10 mouse cellular contexts compared by ENCODE assay signal in the genomic region with DNA sequence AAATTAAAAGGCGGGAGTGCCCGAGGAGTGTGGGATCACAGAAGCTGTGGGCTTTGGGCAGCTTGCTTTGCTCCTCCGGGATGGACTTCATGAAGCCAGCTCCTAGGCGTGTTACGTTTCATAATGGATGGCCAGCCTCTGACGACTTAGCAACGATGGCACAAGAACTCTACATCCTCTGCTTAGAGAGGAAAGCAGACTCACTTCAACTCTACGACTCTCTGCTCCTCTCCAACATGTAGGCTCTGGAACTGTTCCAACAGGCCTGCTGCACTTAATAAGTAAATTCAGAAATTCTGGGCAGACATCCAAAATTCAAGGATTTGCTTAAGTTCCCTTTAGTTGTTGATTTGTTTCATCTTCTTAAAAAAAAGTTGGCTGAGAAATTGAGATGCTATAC.
DNase-seq lines count a peak whose midpoint lies in the region; ATAC-seq lines count a peak whose summit lies in the region.
"Had no signal": no experiment of that assay in that cellular context is flagged by ENCODE, and none has a peak within 500 bp of the region (broad histone marks: within the 10 kb centered on the region; RNA-seq: fewer than 3 reads in every experiment).

No protein-coding gene starts in this region.

- WGBS in limb, embryonic 13.5 days, result 47% methylated on average over 8 of the region's 8 CpGs

- H3K27me3 ChIP-seq in limb, embryonic 13.5 days, result 0 out of 2 replicates have a peak, but pooled peaks cover 3% of the 10 kb centered on the region
- H3K27me3 ChIP-seq: liver, embryonic 13.5 days had no signal

- no peaks in the 10 kb centered on the region for H3K9me3 ChIP-seq in limb, embryonic 13.5 days
- H3K9me3 ChIP-seq: liver, embryonic 13.5 days had no signal

- DNase-seq in adrenal gland, postnatal 10 days, result peak; percentile 28
- no peak for DNase-seq in adrenal gland, adult 8-10 months
- peak; percentile 33 for DNase-seq in kidney, adult 9 months
- DNase-seq in kidney, adult 18-20 months, result no peak
- peak; percentile 62 for DNase-seq in adipocyte (ENCODE audit: low spot score)
- no peak for DNase-seq in gastrocnemius, postnatal 25 days
- DNase-seq: adrenal gland, postnatal 25 days; liver, embryonic 13.5 days had no signal

- peak overlapping the region; percentile 74 for H3K27ac ChIP-seq in limb, embryonic 13.5 days
- H3K27ac ChIP-seq: liver, embryonic 13.5 days had no signal

- no peaks in the 10 kb centered on the region for H3K36me3 ChIP-seq in limb, embryonic 13.5 days
- H3K36me3 ChIP-seq: liver, embryonic 13.5 days had no signal

- no peak overlapping the region for H3K9ac ChIP-seq in limb, embryonic 13.5 days
- H3K9ac ChIP-seq: liver, embryonic 13.5 days had no signal

- H3K4me1 ChIP-seq in limb, embryonic 13.5 days, result peaks cover 22% of the 10 kb centered on the region
- H3K4me1 ChIP-seq: liver, embryonic 13.5 days had no signal

- peak overlapping the region; percentile 43 for H3K4me2 ChIP-seq in limb, embryonic 13.5 days (replicated peaks)
- H3K4me2 ChIP-seq: liver, embryonic 13.5 days had no signal

- no peak overlapping the region for H3K4me3 ChIP-seq in limb, embryonic 13.5 days
- H3K4me3 ChIP-seq: liver, embryonic 13.5 days had no signal

- peak; percentile 74 for ATAC-seq in limb, embryonic 13.5 days (ENCODE audit: low FRiP score, low read depth)
- ATAC-seq in frontal cortex, adult (ENCODE audit: low TSS enrichment), result no peak

Comparison
In these comparisons a context has a peak if more than half of its experiments do, and no peak if none do; other contexts are left out.
1. DNase-seq: peak in adrenal gland, postnatal 10 days (single experiment), kidney, adult 9 months (single experiment) and adipocyte (single experiment); none in adrenal gland, adult 8-10 months (single experiment), kidney, adult 18-20 months (single experiment) and gastrocnemius, postnatal 25 days (single experiment).